Mouse (Mus musculus) liver, embryonic 11.5 days (tissue): ENCODE measurements around the gene Wdr18. TPM values are rescaled to one million over a fixed set of nuclear protein-coding genes. Genes with fewer than 3 reads are reported as not detected.

ENCODE experiments used
- ATAC-seq: fragments of 200-750 bp; cut with Nextera tagmentation; replicated peaks from 2 replicates; pipeline ENCODE4 v1.8.0; 2017; ENCODE audit warnings: moderate number of reproducible peaks, mild to moderate bottlenecking, moderate TSS enrichment, moderate library complexity; ENCODE audit not compliant: low FRiP score
- DNase-seq: peaks from one replicate; pipeline ENCODE4 v3.0.0-alpha.2; 2017; ENCODE audit warnings: low spot score
- H3K27ac ChIP-seq: fragments of 300-500 bp; sonication (generic); 2 replicates; pipeline ENCODE4 v1.5.1; 2014; ENCODE audit warnings: mild to moderate bottlenecking, low read depth, low read length, control low read depth
- H3K27me3 ChIP-seq: fragments of 300-500 bp; sonication (generic); replicated peaks from 2 replicates; pipeline ENCODE4 v1.6.1; 2014; ENCODE audit warnings: low read length, mixed read lengths; ENCODE audit not compliant: control insufficient read depth, insufficient read depth
- H3K36me3 ChIP-seq: fragments of 300-500 bp; sonication (generic); 2 replicates; pipeline ENCODE4 v1.6.1; 2014; ENCODE audit warnings: mild to moderate bottlenecking, low read length, moderate library complexity, mixed read lengths; ENCODE audit not compliant: control insufficient read depth, insufficient read depth
- H3K4me1 ChIP-seq: fragments of 300-500 bp; sonication (generic); replicated peaks from 2 replicates; pipeline ENCODE4 v1.6.1; 2014; ENCODE audit warnings: low read length, mixed read lengths; ENCODE audit not compliant: control insufficient read depth, insufficient read depth
- H3K4me2 ChIP-seq: fragments of 300-500 bp; sonication (generic); 2 replicates; pipeline ENCODE4 v1.6.1; 2014; ENCODE audit warnings: mild to moderate bottlenecking, control low read depth, moderate library complexity
- H3K4me3 ChIP-seq: fragments of 300-500 bp; sonication (generic); 2 replicates; pipeline ENCODE4 v1.5.1; 2014; ENCODE audit warnings: low read depth, low read length, control low read depth
- H3K9ac ChIP-seq: fragments of 300-500 bp; sonication (generic); 2 replicates; pipeline ENCODE4 v1.6.1; 2014; ENCODE audit warnings: low read depth, low read length, control low read depth
- H3K9me3 ChIP-seq: fragments of 300-500 bp; sonication (generic); 2 replicates; pipeline ENCODE4 v1.6.1; 2016; ENCODE audit warnings: low read length, inconsistent platforms, mixed read lengths; ENCODE audit not compliant: control insufficient read depth
- WGBS: fragments of 180-500 bp; shearing (Covaris S2); extraction: QIAGEN DNeasy Blood & Tissue Kit; methylation state at CpG from one replicate; pipeline ENCODE4 v1.1.7; 2014; 5-methylcytosine and 5-hydroxymethylcytosine counted together
- polyA plus RNA-seq: library from polyadenylated mRNA; unstranded; fragments of >200 nt; fragmentation: Nextera tagmentation; extraction: Ambion mirVana; gene quantifications from 2 replicates; pipeline ENCODE4 v1.2.1, GENCODE M21; 2014

The Wdr18 gene
- polyA plus RNA-seq, 1 experiment from 2014 or later, result 164 TPM

- Histone ChIP-seq H3K36me3 (0 out of 2 replicates have a peak, but pooled peaks cover 3% of the 10 kb centered on the region), H3K4me3 (peak overlapping the region; percentile 82), H3K4me1 (peaks cover 72% of the 10 kb centered on the region), H3K27ac (0 out of 2 replicates have a peak overlapping the region, but pooled peaks have one; percentile 71), H3K9me3 (no peaks in the 10 kb centered on the region), H3K27me3 (peaks cover 52% of the 10 kb centered on the region), H3K9ac (peak overlapping the region; percentile 90), H3K4me2 (peak overlapping the region; percentile 97)
- WGBS, result 63% methylated on average over 5 of the region's 5 CpGs
- DNase-seq, result no peak
- ATAC-seq, result no peak
These were observed 42.3 kb upstream of the Wdr18 start for GRCm38 (mm10) chr10:79917532-79918100.

GRCm38 (mm10) chr10:79918231-79919078 is 41.5 kb upstream of the Wdr18 start:
- DNase-seq, result no peak
- Histone ChIP-seq H3K27me3 (peaks cover 56% of the 10 kb centered on the region), H3K9me3 (no peaks in the 10 kb centered on the region), H3K4me1 (peaks cover 72% of the 10 kb centered on the region), H3K36me3 (no peaks in the 10 kb centered on the region), H3K27ac (no peak overlapping the region), H3K9ac (peak overlapping the region; percentile 18), H3K4me2 (peak overlapping the region; percentile 58), H3K4me3 (peak overlapping the region; percentile 22)
- no peak for ATAC-seq
- 7% methylated on average over 35 of the region's 35 CpGs for WGBS

GRCm38 (mm10) chr10:79919251-79919849 is 40.6 kb upstream of the Wdr18 start:
- ATAC-seq, result no peak
- WGBS, result 13% methylated on average over 21 of the region's 21 CpGs
- H3K9ac ChIP-seq, result no peak overlapping the region

GRCm38 (mm10) chr10:79920056-79920890 is 39.7 kb upstream of the Wdr18 start:
- Histone ChIP-seq H3K9ac (no peak overlapping the region), H3K27me3 (peaks cover 56% of the 10 kb centered on the region), H3K36me3 (no peaks in the 10 kb centered on the region), H3K27ac (no peak overlapping the region), H3K4me1 (peaks cover 55% of the 10 kb centered on the region), H3K4me2 (peak overlapping the region; percentile 58), H3K9me3 (no peaks in the 10 kb centered on the region), H3K4me3 (peak overlapping the region; percentile 31; the same call in 1 of the 2 replicates)
- no peak for ATAC-seq
- no peak for DNase-seq
- WGBS, result 34% methylated on average over 26 of the region's 26 CpGs

More at GRCm38 (mm10) chr10:79919251-79919849, 40.6 kb upstream of the Wdr18 start:
- H3K9me3 ChIP-seq, result no peaks in the 10 kb centered on the region
- H3K36me3 ChIP-seq, result no peaks in the 10 kb centered on the region
- peaks cover 64% of the 10 kb centered on the region for H3K4me1 ChIP-seq
- H3K27me3 ChIP-seq, result peaks cover 56% of the 10 kb centered on the region
- no peak for DNase-seq
- H3K27ac ChIP-seq, result no peak overlapping the region
- peak overlapping the region; percentile 3; the same call in 1 of the 2 replicates for H3K4me3 ChIP-seq
- peak overlapping the region; percentile 58 for H3K4me2 ChIP-seq

GRCm38 (mm10) chr10:79920958-79921535 is 38.9 kb upstream of the Wdr18 start, which contains the start of gene R3hdm4:
TSS of gene R3hdm4 (minus strand) at chr10:79921208.
- 9% methylated on average over 41 of the region's 41 CpGs for WGBS
- ATAC-seq (no peak), DNase-seq (no peak)
- Histone ChIP-seq H3K4me1 (peaks cover 52% of the 10 kb centered on the region), H3K36me3 (no peaks in the 10 kb centered on the region), H3K9me3 (no peaks in the 10 kb centered on the region), H3K27ac (no peak within 1 kb of the TSS), H3K27me3 (peaks cover 56% of the 10 kb centered on the region), H3K4me3 (peak within 1 kb of the TSS; percentile 31), H3K9ac (no peak within 1 kb of the TSS), H3K4me2 (peak within 1 kb of the TSS; percentile 58)

- peak overlapping the region; percentile 31 for H3K4me3 ChIP-seq
- H3K4me1 ChIP-seq, result peaks cover 54% of the 10 kb centered on the region
- H3K9me3 ChIP-seq, result no peaks in the 10 kb centered on the region
- no peak for ATAC-seq
- WGBS, result 12% methylated on average over 34 of the region's 34 CpGs
- peak overlapping the region; percentile 58 for H3K4me2 ChIP-seq
- no peak overlapping the region for H3K27ac ChIP-seq
- DNase-seq, result no peak
- no peak overlapping the region for H3K9ac ChIP-seq
- peaks cover 56% of the 10 kb centered on the region for H3K27me3 ChIP-seq
- no peaks in the 10 kb centered on the region for H3K36me3 ChIP-seq
These were observed 38.4 kb upstream of the Wdr18 start for GRCm38 (mm10) chr10:79921572-79921971.

GRCm38 (mm10) chr10:79924998-79925784 is 34.8 kb upstream of the Wdr18 start:
- Histone ChIP-seq H3K4me3 (no peak overlapping the region), H3K36me3 (no peaks in the 10 kb centered on the region), H3K9me3 (no peaks in the 10 kb centered on the region), H3K9ac (no peak overlapping the region; the same call in 1 of the 2 replicates), H3K27ac (peak overlapping the region; percentile 97), H3K4me1 (peaks cover 40% of the 10 kb centered on the region), H3K4me2 (peak overlapping the region; percentile 98), H3K27me3 (peaks cover 27% of the 10 kb centered on the region)
- DNase-seq (peak; percentile 91), ATAC-seq (no peak)
- 15% methylated on average over 29 of the region's 29 CpGs for WGBS
